ENCODE assay signal across 8 mouse cellular contexts in genomic region chr10:81482533-81482889, GRCm38 (mm10). TPM values are rescaled to one million over a fixed set of nuclear protein-coding genes. Genes with fewer than 3 reads are reported as not detected.
A peak's percentile ranks its signal among the peaks of the same experiment; 100 is the strongest.
DNase-seq lines count a peak whose midpoint lies in the region; ATAC-seq and TF ChIP-seq lines count a peak whose summit lies in the region.

Gene Celf5, minus strand, starts transcription at chr10:81482709.

- peak within 1 kb of the TSS; percentile 76 for H3K4me2 ChIP-seq in forebrain, postnatal 0 days (ENCODE audit: low read depth)
- H3K4me2 ChIP-seq in intestine, embryonic 16.5 days (ENCODE audit: low read depth, low read length): peak within 1 kb of the TSS; percentile 87
- peak within 1 kb of the TSS; percentile 80 for H3K4me2 ChIP-seq in liver, embryonic 11.5 days
- peak within 1 kb of the TSS; percentile 73 for H3K4me2 ChIP-seq in midbrain, postnatal 0 days (ENCODE audit: low read depth, low read length, poor library complexity, severe bottlenecking)

- H3K27me3 ChIP-seq in forebrain, postnatal 0 days (ENCODE audit: insufficient read depth, low read length): no peaks in the 10 kb centered on the region
- H3K27me3 ChIP-seq in intestine, embryonic 16.5 days (replicated peaks; ENCODE audit: control insufficient read depth, insufficient read depth, low read length): peaks cover 21% of the 10 kb centered on the region
- H3K27me3 ChIP-seq in liver, embryonic 11.5 days (replicated peaks; ENCODE audit: control insufficient read depth, insufficient read depth, low read length): peaks cover 41% of the 10 kb centered on the region
- no peaks in the 10 kb centered on the region for H3K27me3 ChIP-seq in midbrain, postnatal 0 days (ENCODE audit: insufficient read depth, low read length)

- peak within 1 kb of the TSS; percentile 93 for H3K9ac ChIP-seq in forebrain, postnatal 0 days
- H3K9ac ChIP-seq in intestine, embryonic 16.5 days (ENCODE audit: low read depth, low read length): peak within 1 kb of the TSS; percentile 60
- H3K9ac ChIP-seq in liver, embryonic 11.5 days (ENCODE audit: low read depth, low read length): peak within 1 kb of the TSS; percentile 43
- H3K9ac ChIP-seq in midbrain, postnatal 0 days (replicated peaks; ENCODE audit: low read length, poor library complexity, severe bottlenecking): peak within 1 kb of the TSS; percentile 91

- H3K27ac ChIP-seq in forebrain, postnatal 0 days (ENCODE audit: low read depth, low read length): peak within 1 kb of the TSS; percentile 88
- H3K27ac ChIP-seq in intestine, embryonic 16.5 days (ENCODE audit: low read length): no peak within 1 kb of the TSS
- no peak within 1 kb of the TSS for H3K27ac ChIP-seq in liver, embryonic 11.5 days (ENCODE audit: low read depth, low read length)
- H3K27ac ChIP-seq in midbrain, postnatal 0 days (ENCODE audit: low read depth, low read length): peak within 1 kb of the TSS; percentile 91

- peak; percentile 40 for DNase-seq in urinary bladder, postnatal 14 days (ENCODE audit: low spot score)
- no peak for DNase-seq in urinary bladder, adult 2 months (ENCODE audit: low spot score)
- peak; percentile 54 to 89 for DNase-seq in cerebellum, adult 18-20 months
- peak; percentile 88 for DNase-seq in forebrain, postnatal 0 days
- DNase-seq in liver, embryonic 11.5 days (ENCODE audit: low spot score): peak; percentile 68
- peak; percentile 63 for DNase-seq in midbrain, postnatal 0 days (ENCODE audit: low spot score)
- peak; percentile 63 for DNase-seq in thymus, postnatal 14 days

- WGBS in forebrain, postnatal 0 days: 5% methylated on average over 36 of the region's 36 CpGs
- WGBS in intestine, embryonic 16.5 days: under 1% methylated on average over 36 of the region's 36 CpGs
- WGBS in liver, embryonic 11.5 days: under 1% methylated on average over 36 of the region's 36 CpGs
- WGBS in midbrain, postnatal 0 days: under 1% methylated on average over 34 of the region's 36 CpGs

- H3K36me3 ChIP-seq in forebrain, postnatal 0 days (ENCODE audit: insufficient read depth): peaks cover 16% of the 10 kb centered on the region
- H3K36me3 ChIP-seq in intestine, embryonic 16.5 days (ENCODE audit: control insufficient read depth, insufficient read depth, low read length): peaks cover 9% of the 10 kb centered on the region
- peaks cover 9% of the 10 kb centered on the region; the same call in 1 of the 2 replicates for H3K36me3 ChIP-seq in liver, embryonic 11.5 days (ENCODE audit: control insufficient read depth, insufficient read depth, low read length)
- H3K36me3 ChIP-seq in midbrain, postnatal 0 days (ENCODE audit: insufficient read depth, low read length): peaks cover 11% of the 10 kb centered on the region

- peak within 1 kb of the TSS; percentile 65 for H3K4me3 ChIP-seq in forebrain, postnatal 0 days (ENCODE audit: low read depth, low read length)
- H3K4me3 ChIP-seq in intestine, embryonic 16.5 days (ENCODE audit: low read length): peak within 1 kb of the TSS; percentile 53
- peak within 1 kb of the TSS; percentile 44 for H3K4me3 ChIP-seq in liver, embryonic 11.5 days (ENCODE audit: low read depth, low read length)
- peak within 1 kb of the TSS; percentile 73 for H3K4me3 ChIP-seq in midbrain, postnatal 0 days (ENCODE audit: low read depth, low read length)

- peaks cover 17% of the 10 kb centered on the region for H3K4me1 ChIP-seq in forebrain, postnatal 0 days (ENCODE audit: insufficient read depth)
- H3K4me1 ChIP-seq in intestine, embryonic 16.5 days (ENCODE audit: control insufficient read depth, insufficient read depth, low read length): peaks cover 7% of the 10 kb centered on the region
- H3K4me1 ChIP-seq in liver, embryonic 11.5 days (replicated peaks; ENCODE audit: control insufficient read depth, insufficient read depth, low read length): peaks cover 7% of the 10 kb centered on the region; the same call in 1 of the 2 replicates
- H3K4me1 ChIP-seq in midbrain, postnatal 0 days (ENCODE audit: insufficient read depth, low read length): peaks cover 24% of the 10 kb centered on the region

- no peaks in the 10 kb centered on the region for H3K9me3 ChIP-seq in forebrain, postnatal 0 days (ENCODE audit: low read length)
- no peaks in the 10 kb centered on the region for H3K9me3 ChIP-seq in intestine, embryonic 16.5 days (ENCODE audit: control insufficient read depth, low read length)
- no peaks in the 10 kb centered on the region for H3K9me3 ChIP-seq in liver, embryonic 11.5 days (ENCODE audit: control insufficient read depth, low read length)
- H3K9me3 ChIP-seq in midbrain, postnatal 0 days (ENCODE audit: low read length): no peaks in the 10 kb centered on the region

- ATAC-seq in forebrain, postnatal 0 days: peak; percentile 79
- peak; percentile 68 for ATAC-seq in intestine, embryonic 16.5 days
- ATAC-seq in liver, embryonic 11.5 days (replicated peaks; ENCODE audit: low FRiP score): peak; percentile 53
- peak; percentile 57 for ATAC-seq in midbrain, postnatal 0 days (ENCODE audit: low FRiP score)

- peak; percentile 79 for TF ChIP-seq CTCF in forebrain, postnatal 0 days (IDR thresholded peaks at IDR 0.05; ENCODE audit: low read depth)
- peak; percentile 79 for TF ChIP-seq CTCF in midbrain, postnatal 0 days (IDR thresholded peaks at IDR 0.05)

RNA-seq across cellular contexts. Expression of gene Celf5, which starts in this region (rescaled TPM):
- 0.44 and 0.49 TPM in 2 replicates for polyA plus RNA-seq in urinary bladder, adult 2 months (2012; rRNA removed)
- total RNA-seq in forebrain, postnatal 0 days (2014; rRNA removed): 122 and 166 TPM in 2 replicates
- polyA plus RNA-seq in forebrain, postnatal 0 days (2015; fragmentation: Nextera tagmentation; extraction: Ambion mirVana): 59.9 and 71.3 TPM in 2 replicates
- 1.4 and 1.5 TPM in 2 replicates for polyA plus RNA-seq in intestine, embryonic 16.5 days (2015; fragmentation: Nextera tagmentation; extraction: Ambion mirVana)
- 0.12 TPM in 1 of 2 replicates, not detected in the other for polyA plus RNA-seq in liver, embryonic 11.5 days (2014; fragmentation: Nextera tagmentation; extraction: Ambion mirVana)
- 142 and 206 TPM in 2 replicates for total RNA-seq in midbrain, postnatal 0 days (2014; rRNA removed)
- polyA plus RNA-seq in midbrain, postnatal 0 days (2015; fragmentation: Nextera tagmentation; extraction: Ambion mirVana): 61.5 and 74.0 TPM in 2 replicates

Comparison
In these comparisons a context has a peak if more than half of its experiments do, and no peak if none do; other contexts are left out.
1. RNA of gene Celf5 (polyA plus RNA-seq): 61.5 to 74.0 TPM in midbrain, postnatal 0 days and 59.9 to 71.3 TPM in forebrain, postnatal 0 days; 1.4 to 1.5 TPM in intestine, embryonic 16.5 days, 0.44 to 0.49 TPM in urinary bladder, adult 2 months and 0.12 TPM in liver, embryonic 11.5 days; every median in the first group is over 10 times any median in the second.
2. Peak in DNase-seq, ATAC-seq, H3K4me3 ChIP-seq, H3K9ac ChIP-seq and H3K4me2 ChIP-seq in liver, embryonic 11.5 days; RNA of the gene not detected or under 1 TPM.
3. H3K27ac ChIP-seq: peak in forebrain, postnatal 0 days (single experiment) and midbrain, postnatal 0 days (single experiment); none in intestine, embryonic 16.5 days (single experiment) and liver, embryonic 11.5 days (single experiment).
4. H3K9ac ChIP-seq: peak in every context shown above with its lines; median percentile 93 in forebrain, postnatal 0 days; 91 in midbrain, postnatal 0 days; 60 in intestine, embryonic 16.5 days; 43 in liver, embryonic 11.5 days.
5. Peak in every context shown above with its lines, with median percentiles within 50 percentile points of each other: ATAC-seq, H3K4me2 ChIP-seq and H3K4me3 ChIP-seq.